Mouse (Mus musculus) stomach, embryonic 14.5 days (tissue): ENCODE measurements around the gene Olfml3. TPM values are rescaled to one million over a fixed set of nuclear protein-coding genes. Genes with fewer than 3 reads are reported as not detected.
A peak's percentile ranks its signal among the peaks of the same experiment; 100 is the strongest.

Experiments
- ATAC-seq: fragments of 200-750 bp; cut with Nextera tagmentation; 2 replicates; pipeline ENCODE4 v1.8.0; 2017; ENCODE audit warnings: low read depth, moderate TSS enrichment; ENCODE audit not compliant: insufficient number of reproducible peaks, insufficient read depth, low FRiP score
- H3K27ac ChIP-seq: fragments of 300-500 bp; sonication (generic); 2 replicates; pipeline ENCODE4 v1.5.1; 2014; ENCODE audit warnings: mild to moderate bottlenecking, low read length, moderate library complexity, mixed read lengths
- H3K27me3 ChIP-seq: fragments of 300-500 bp; sonication (generic); 2 replicates; pipeline ENCODE4 v1.6.1; 2014; ENCODE audit warnings: low read length, control low read depth, mixed read lengths; ENCODE audit not compliant: control insufficient read depth, insufficient read depth
- H3K36me3 ChIP-seq: fragments of 300-500 bp; sonication (generic); 2 replicates; pipeline ENCODE4 v1.6.1; 2014; ENCODE audit warnings: mild to moderate bottlenecking, control low read depth, low read length, moderate library complexity, mixed read lengths; ENCODE audit not compliant: control insufficient read depth, insufficient read depth
- H3K4me1 ChIP-seq: fragments of 300-500 bp; sonication (generic); 2 replicates; pipeline ENCODE4 v1.6.1; 2014; ENCODE audit warnings: low read length, control low read depth, mixed read lengths; ENCODE audit not compliant: control insufficient read depth, insufficient read depth
- H3K4me2 ChIP-seq: fragments of 300-500 bp; sonication (generic); replicated peaks from 2 replicates; pipeline ENCODE4 v1.6.1; 2014; ENCODE audit warnings: low read depth, low read length, control low read depth
- H3K4me3 ChIP-seq: fragments of 300-500 bp; sonication (generic); 2 replicates; pipeline ENCODE4 v1.5.1; 2014; ENCODE audit warnings: low read depth, low read length, control low read depth
- H3K9ac ChIP-seq: fragments of 300-500 bp; sonication (generic); replicated peaks from 2 replicates; pipeline ENCODE4 v1.6.1; 2014; ENCODE audit warnings: low read depth, mild to moderate bottlenecking, control low read depth, low read length, moderate library complexity, mixed read lengths
- H3K9me3 ChIP-seq: fragments of 300-500 bp; sonication (generic); 2 replicates; pipeline ENCODE4 v1.6.1; 2016; ENCODE audit warnings: low read depth, low read length, control low read depth; ENCODE audit not compliant: control insufficient read depth
- WGBS: fragments of 180-500 bp; shearing (Covaris S2); extraction: QIAGEN DNeasy Blood & Tissue Kit; methylation state at CpG from one replicate; pipeline ENCODE4 v1.1.7; 2014; 5-methylcytosine and 5-hydroxymethylcytosine counted together
- polyA plus RNA-seq: library from polyadenylated mRNA; unstranded; fragments of >200 nt; fragmentation: Nextera tagmentation; extraction: Ambion mirVana; gene quantifications from 2 replicates; pipeline ENCODE4 v1.2.1, GENCODE M21; 2014

Olfml3 gene
- polyA plus RNA-seq, 1 experiment from 2014 or later = 76.5 TPM

- H3K36me3 ChIP-seq = peaks cover 22% of the 10 kb centered on the region
- H3K27me3 ChIP-seq = no peaks in the 10 kb centered on the region
- no peak overlapping the region for H3K27ac ChIP-seq
- no peak for ATAC-seq
- no peak overlapping the region for H3K4me3 ChIP-seq
- H3K4me1 ChIP-seq = no peaks in the 10 kb centered on the region
- WGBS = 89% methylated on average over 15 of the region's 15 CpGs
- no peaks in the 10 kb centered on the region for H3K9me3 ChIP-seq
- H3K4me2 ChIP-seq = no peak overlapping the region
- no peak overlapping the region for H3K9ac ChIP-seq
Observed at GRCm38 (mm10) chr3:103774009-103774408, 36.2 kb upstream of the Olfml3 start.

DNA sequence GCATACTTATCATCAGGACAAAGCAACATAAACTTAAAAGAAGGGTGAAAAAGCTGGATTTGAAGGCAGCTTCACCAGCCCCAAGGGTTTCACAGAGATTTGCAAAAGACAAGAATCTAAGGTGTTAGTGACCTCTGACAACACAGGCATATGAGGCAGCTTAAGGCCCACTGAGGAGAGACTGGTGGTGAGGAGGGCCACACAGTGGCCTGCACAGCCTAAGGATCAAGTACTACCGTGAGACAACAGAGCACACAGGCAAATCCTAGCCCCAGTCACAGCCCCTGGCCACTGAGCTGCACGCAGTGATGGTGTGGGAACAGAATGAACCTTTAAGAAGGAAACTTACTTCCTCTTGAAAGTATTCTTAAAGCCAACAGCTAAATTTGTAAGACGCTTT, 35.7 kb upstream of the Olfml3 start:
- no peak overlapping the region for H3K4me3 ChIP-seq
- H3K4me2 ChIP-seq = no peak overlapping the region
- no peaks in the 10 kb centered on the region for H3K9me3 ChIP-seq
- no peak for ATAC-seq
- no peak overlapping the region for H3K27ac ChIP-seq
- no peaks in the 10 kb centered on the region for H3K27me3 ChIP-seq
- no peak overlapping the region for H3K9ac ChIP-seq
- 82% methylated on average over 3 of the region's 3 CpGs for WGBS
- H3K36me3 ChIP-seq = peaks cover 26% of the 10 kb centered on the region
- no peaks in the 10 kb centered on the region for H3K4me1 ChIP-seq

GRCm38 (mm10) chr3:103772846-103773245, 35.0 kb upstream of the Olfml3 start:
- Histone ChIP-seq H3K9ac (no peak overlapping the region), H3K4me2 (no peak overlapping the region), H3K27me3 (no peaks in the 10 kb centered on the region), H3K27ac (no peak overlapping the region), H3K36me3 (peaks cover 26% of the 10 kb centered on the region), H3K4me3 (no peak overlapping the region), H3K4me1 (no peaks in the 10 kb centered on the region), H3K9me3 (no peaks in the 10 kb centered on the region)
- ATAC-seq = no peak
- WGBS = 78% methylated on average over 4 of the region's 4 CpGs

DNA sequence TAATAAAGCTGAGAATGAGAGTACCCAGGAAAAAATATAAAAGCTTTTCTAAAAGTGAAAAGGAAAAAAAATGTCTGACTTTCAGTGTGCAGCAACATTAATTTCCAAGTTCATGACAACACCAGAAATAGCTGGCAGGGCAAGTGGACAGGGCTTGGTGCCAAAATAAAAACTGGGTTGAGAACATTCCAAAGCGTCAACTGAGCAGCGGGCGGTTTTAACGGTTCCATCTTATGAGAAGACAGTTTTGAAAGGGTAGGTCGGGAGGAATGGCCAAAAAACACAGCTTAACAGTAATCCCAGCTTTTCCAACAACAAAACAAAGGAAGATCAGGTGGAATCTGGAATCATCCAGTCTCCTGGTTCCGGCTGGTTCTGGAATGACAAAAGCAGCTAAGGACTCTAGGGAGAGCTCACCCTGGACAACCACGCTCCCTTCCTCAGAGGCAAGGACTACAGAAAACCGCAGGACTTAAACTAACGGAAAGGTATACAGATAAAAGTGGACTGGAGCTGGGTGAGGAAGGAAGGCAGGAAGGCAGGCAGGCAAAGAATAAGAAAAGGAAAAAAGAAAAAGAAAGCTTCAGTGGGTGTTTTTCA, 33.8 kb upstream of the Olfml3 start:
- Histone ChIP-seq H3K27ac (peak overlapping the region; percentile 11; the same call in 1 of the 2 replicates), H3K4me3 (no peak overlapping the region), H3K27me3 (no peaks in the 10 kb centered on the region), H3K36me3 (peaks cover 17% of the 10 kb centered on the region; the same call in 1 of the 2 replicates), H3K4me1 (no peaks in the 10 kb centered on the region), H3K4me2 (no peak overlapping the region), H3K9me3 (no peaks in the 10 kb centered on the region), H3K9ac (no peak overlapping the region)
- ATAC-seq = no peak
- 52% methylated on average over 9 of the region's 9 CpGs for WGBS

GRCm38 (mm10) chr3:103766789-103767188, 29.0 kb upstream of the Olfml3 start:
- no peaks in the 10 kb centered on the region for H3K27me3 ChIP-seq
- H3K36me3 ChIP-seq = peaks cover 20% of the 10 kb centered on the region
- H3K9me3 ChIP-seq = no peaks in the 10 kb centered on the region
- no peak for ATAC-seq
- no peaks in the 10 kb centered on the region for H3K4me1 ChIP-seq
- no peak overlapping the region for H3K9ac ChIP-seq
- WGBS = 83% methylated on average over 3 of the region's 3 CpGs
- no peak overlapping the region for H3K4me2 ChIP-seq
- no peak overlapping the region for H3K4me3 ChIP-seq
- H3K27ac ChIP-seq = no peak overlapping the region

DNA sequence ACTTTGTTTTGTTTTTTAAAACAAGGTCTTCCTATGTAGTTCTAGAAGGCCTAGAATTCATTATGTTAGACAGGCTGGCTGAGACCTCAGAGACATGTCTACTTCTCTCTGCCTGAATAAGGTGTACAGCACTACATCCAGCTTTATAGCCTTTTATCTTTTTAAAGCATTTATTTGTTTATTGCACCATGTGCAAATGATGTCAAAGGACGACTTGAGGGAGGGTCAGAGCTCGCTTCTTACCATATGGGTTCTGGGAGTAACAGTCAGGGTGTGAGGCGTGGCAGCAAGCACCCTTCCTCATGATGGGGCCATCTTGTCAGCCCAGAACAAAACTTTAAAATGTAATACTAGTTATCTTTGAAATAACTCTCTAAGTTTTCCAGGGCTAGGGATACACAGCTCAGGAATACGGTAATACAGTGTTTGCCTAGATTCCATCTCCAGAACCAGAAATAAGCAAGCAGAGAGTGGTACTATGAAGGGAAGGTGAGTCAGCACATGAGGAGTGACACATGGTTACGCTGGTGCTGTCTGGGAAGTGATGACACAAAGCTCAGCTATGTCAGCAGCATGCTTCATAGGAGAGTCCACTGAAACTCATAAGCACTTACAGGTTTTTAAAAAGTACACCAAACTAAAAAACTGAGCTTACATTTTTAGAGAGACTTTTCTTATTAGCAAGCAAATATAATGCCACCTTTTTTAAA, 21.6 kb upstream of the Olfml3 start:
- peaks cover 52% of the 10 kb centered on the region for H3K36me3 ChIP-seq
- ATAC-seq = no peak
- no peaks in the 10 kb centered on the region for H3K4me1 ChIP-seq
- H3K9ac ChIP-seq = no peak overlapping the region
- no peaks in the 10 kb centered on the region for H3K27me3 ChIP-seq
- no peak overlapping the region for H3K4me2 ChIP-seq
- 84% methylated on average over 5 of the region's 5 CpGs for WGBS
- H3K27ac ChIP-seq = no peak overlapping the region
- no peak overlapping the region for H3K4me3 ChIP-seq
- no peaks in the 10 kb centered on the region for H3K9me3 ChIP-seq

- no peaks in the 10 kb centered on the region for H3K4me1 ChIP-seq
- no peak overlapping the region for H3K9ac ChIP-seq
- no peaks in the 10 kb centered on the region for H3K9me3 ChIP-seq
- H3K27ac ChIP-seq = no peak overlapping the region
- no peak overlapping the region for H3K4me3 ChIP-seq
- no peak for ATAC-seq
- WGBS = 90% methylated on average over 7 of the region's 7 CpGs
- peaks cover 55% of the 10 kb centered on the region for H3K36me3 ChIP-seq
- H3K27me3 ChIP-seq = no peaks in the 10 kb centered on the region
- no peak overlapping the region for H3K4me2 ChIP-seq
Observed at GRCm38 (mm10) chr3:103758456-103758855, 20.7 kb upstream of the Olfml3 start.

DNA sequence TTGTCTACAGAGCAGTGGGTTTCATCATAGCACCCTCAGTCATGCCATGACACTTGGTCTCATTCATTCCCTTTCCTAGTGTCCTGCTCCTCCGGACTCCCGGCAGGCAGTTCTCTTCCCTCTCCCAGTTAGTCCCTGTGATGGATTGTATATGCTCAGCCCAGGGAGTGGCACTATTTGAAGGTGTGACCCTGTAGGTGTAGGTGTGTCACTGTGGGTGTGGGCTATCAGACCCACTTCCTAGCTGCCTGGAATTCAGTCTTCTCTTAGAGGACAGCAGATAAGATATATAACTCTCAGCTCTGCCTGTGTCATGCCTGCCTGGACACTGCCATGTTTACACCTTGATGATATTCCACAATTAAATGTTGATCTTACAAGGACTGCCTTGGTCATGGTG, 19.1 kb upstream of the Olfml3 start:
- no peak overlapping the region for H3K27ac ChIP-seq
- no peaks in the 10 kb centered on the region for H3K27me3 ChIP-seq
- H3K9me3 ChIP-seq = no peaks in the 10 kb centered on the region
- H3K36me3 ChIP-seq = peaks cover 57% of the 10 kb centered on the region
- H3K4me3 ChIP-seq = no peak overlapping the region
- H3K9ac ChIP-seq = no peak overlapping the region
- 76% methylated on average over 2 of the region's 2 CpGs for WGBS
- H3K4me2 ChIP-seq = no peak overlapping the region
- H3K4me1 ChIP-seq = no peaks in the 10 kb centered on the region
- no peak for ATAC-seq
